ENCODE assay signal across 17 mouse cellular contexts in genomic region chr13:52513554-52513953, GRCm38 (mm10). TPM values are rescaled to one million over a fixed set of nuclear protein-coding genes. Genes with fewer than 3 reads are reported as not detected.
DNase-seq lines count a peak whose midpoint lies in the region; TF ChIP-seq lines count a peak whose summit lies in the region.
"Had no signal": no experiment of that assay in that cellular context is flagged by ENCODE, and none has a peak within 500 bp of the region (broad histone marks: within the 10 kb centered on the region; RNA-seq: fewer than 3 reads in every experiment).

No protein-coding gene starts in this region.

- no peak for DNase-seq in layer of hippocampus, adult 2 months (ENCODE audit: low spot score in 2 of 2)
- no peak for DNase-seq in layer of hippocampus, postnatal 10 days (ENCODE audit: low spot score in 2 of 2)
- DNase-seq in cerebellum, adult 18-20 months = peak; percentile 83 to 85
- peak; percentile 88 for DNase-seq in cerebellum, adult 9-11 months
- DNase-seq in left cerebral cortex, adult 9 months (ENCODE audit: low spot score in 2 of 2) = no peak
- DNase-seq in retina, postnatal 1 day = no peak
- no peak for DNase-seq in urinary bladder, postnatal 10 days (ENCODE audit: low spot score)
- DNase-seq: adrenal gland, postnatal 25 days; embryo, embryonic 11 days; gastrocnemius, postnatal 10 days; heart, adult 2 months; kidney, adult 2 months had no signal

- no peak for TF ChIP-seq CTCF in layer of hippocampus, adult 2 months (conservative IDR thresholded peaks at IDR 0.05)

- H3K4me3 ChIP-seq in layer of hippocampus, adult 2 months = no peak overlapping the region
- H3K4me3 ChIP-seq: embryonic facial prominence, embryonic 15.5 days; erythroblast, embryonic 14.5 days; forebrain, embryonic 10.5 days; forebrain, embryonic 15.5 days; heart, adult 2 months; hindbrain, embryonic 15.5 days had no signal

- H3K27ac ChIP-seq in layer of hippocampus, adult 2 months = peak overlapping the region; percentile 60
- H3K27ac ChIP-seq: embryonic facial prominence, embryonic 15.5 days; forebrain, embryonic 10.5 days; forebrain, embryonic 15.5 days; heart, adult 2 months; hindbrain, embryonic 15.5 days had no signal

RNA-seq across cellular contexts. Expression of gene Diras2, which starts 17.5 kb away (rescaled TPM):
- total RNA-seq in layer of hippocampus, adult 2 months (2021) = 100 to 1,000 TPM; 150 to 155 TPM
- 100 to 1,000 TPM; 151 to 162 TPM for total RNA-seq in layer of hippocampus, postnatal 10 days (2021)

Comparison
In these comparisons a context has a peak if more than half of its experiments do, and no peak if none do; other contexts are left out.
1. DNase-seq: peak in cerebellum, adult 18-20 months (2 of 2) and cerebellum, adult 9-11 months (single experiment); none in layer of hippocampus, adult 2 months (0 of 2), layer of hippocampus, postnatal 10 days (0 of 2), left cerebral cortex, adult 9 months (0 of 2), retina, postnatal 1 day (single experiment) and urinary bladder, postnatal 10 days (single experiment).